In the genomic region with DNA sequence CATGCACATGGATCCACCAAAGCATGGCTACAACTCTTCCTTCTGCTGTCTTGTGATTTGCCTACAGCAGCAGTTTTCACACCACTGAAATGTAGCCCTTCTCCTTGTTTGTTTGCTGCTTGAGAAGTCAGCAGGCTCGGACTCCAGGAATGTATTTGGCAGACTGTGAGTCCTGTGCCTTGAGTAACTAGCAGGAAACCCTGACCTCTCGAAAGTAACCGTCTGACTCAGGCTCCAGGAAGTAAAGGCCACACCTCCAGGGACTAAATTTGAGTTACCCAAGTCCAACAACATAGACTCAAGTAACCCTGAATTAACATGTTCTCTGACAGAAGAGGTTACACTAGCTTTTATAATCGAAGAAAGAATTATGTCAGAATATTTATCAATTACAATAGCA, we compare ENCODE assay signal across 16 mouse cellular contexts.
A peak's percentile ranks its signal among the peaks of the same experiment; 100 is the strongest.
DNase-seq lines count a peak whose midpoint lies in the region; ATAC-seq lines count a peak whose summit lies in the region.
"Had no signal": no experiment of that assay in that cellular context is flagged by ENCODE, and none has a peak within 500 bp of the region (broad histone marks: within the 10 kb centered on the region; RNA-seq: fewer than 3 reads in every experiment).

No protein-coding gene starts in this region.

- no peak overlapping the region for H3K4me2 ChIP-seq in kidney, embryonic 15.5 days

- WGBS in kidney, embryonic 15.5 days, result 51% methylated on average over 4 of the region's 4 CpGs

- H3K4me3 ChIP-seq in kidney, embryonic 15.5 days (replicated peaks), result no peak overlapping the region
- H3K4me3 ChIP-seq in megakaryocyte, embryonic 14.5 days (replicated peaks), result peak overlapping the region; percentile 35
- H3K4me3 ChIP-seq: midbrain, embryonic 10.5 days had no signal

- H3K4me1 ChIP-seq in kidney, embryonic 15.5 days, result no peaks in the 10 kb centered on the region
- peaks cover 88% of the 10 kb centered on the region for H3K4me1 ChIP-seq in megakaryocyte, embryonic 14.5 days
- H3K4me1 ChIP-seq: midbrain, embryonic 10.5 days had no signal

- H3K9ac ChIP-seq in kidney, embryonic 15.5 days, result no peak overlapping the region

- H3K27me3 ChIP-seq in kidney, embryonic 15.5 days, result no peaks in the 10 kb centered on the region
- H3K27me3 ChIP-seq in megakaryocyte, embryonic 14.5 days (replicated peaks), result no peaks in the 10 kb centered on the region

- ATAC-seq in kidney, embryonic 15.5 days (replicated peaks; ENCODE audit: low FRiP score), result no peak
- no peak for ATAC-seq in monocyte, adult 5-6 weeks (replicated peaks; ENCODE audit: insufficient number of reproducible peaks, low FRiP score, low TSS enrichment, poor library complexity, severe bottlenecking)
- ATAC-seq: CD4-positive, CD25-positive, alpha-beta regulatory T cell, adult 4 months; forebrain, embryonic 14.5 days had no signal

- H3K36me3 ChIP-seq in kidney, embryonic 15.5 days, result no peaks in the 10 kb centered on the region
- peaks cover 6% of the 10 kb centered on the region for H3K36me3 ChIP-seq in megakaryocyte, embryonic 14.5 days (replicated peaks; ENCODE audit: low read length)
- H3K36me3 ChIP-seq: midbrain, embryonic 10.5 days had no signal

- H3K27ac ChIP-seq in kidney, embryonic 15.5 days, result no peak overlapping the region
- H3K27ac ChIP-seq: midbrain, embryonic 10.5 days had no signal

- peak; percentile 31 for DNase-seq in kidney, adult 11 months
- DNase-seq in adrenal gland, postnatal 14 days, result peak; percentile 64
- DNase-seq in kidney, postnatal 25 days, result peak; percentile 2 to 41
- DNase-seq in cerebellum, adult 11-12 months, result no peak
- no peak for DNase-seq in ovary, adult 18-20 months (ENCODE audit: low spot score)
- DNase-seq: cerebellum, postnatal 14 days; gastrocnemius, postnatal 36 days; heart, postnatal 14 days; liver; thymus, postnatal 25 days had no signal

- H3K9me3 ChIP-seq in kidney, embryonic 15.5 days (replicated peaks), result no peaks in the 10 kb centered on the region
- no peaks in the 10 kb centered on the region for H3K9me3 ChIP-seq in megakaryocyte, embryonic 14.5 days
- H3K9me3 ChIP-seq: midbrain, embryonic 10.5 days had no signal

Comparison
In these comparisons a context has a peak if more than half of its experiments do, and no peak if none do; other contexts are left out.
1. DNase-seq: peak in kidney, adult 11 months (single experiment), adrenal gland, postnatal 14 days (single experiment) and kidney, postnatal 25 days (2 of 2); none in cerebellum, adult 11-12 months (single experiment) and ovary, adult 18-20 months (single experiment).